Comparison of ENCODE assay signal across 32 mouse cellular contexts in genomic region chr9:118456405-118456804, GRCm38 (mm10). TPM values are rescaled to one million over a fixed set of nuclear protein-coding genes. Genes with fewer than 3 reads are reported as not detected.
A peak's percentile ranks its signal among the peaks of the same experiment; 100 is the strongest.
DNase-seq lines count a peak whose midpoint lies in the region; ATAC-seq and TF ChIP-seq lines count a peak whose summit lies in the region.
"Had no signal": no experiment of that assay in that cellular context is flagged by ENCODE, and none has a peak within 500 bp of the region (broad histone marks: within the 10 kb centered on the region; RNA-seq: fewer than 3 reads in every experiment).

No protein-coding gene starts in this region.

- H3K36me3 ChIP-seq in CH12.LX (replicated peaks in 1 of 2; ENCODE audit: control insufficient read depth in 1 of 2, insufficient read depth in 1 of 2, low read length in 1 of 2): no peaks in the 10 kb centered on the region
- H3K36me3 ChIP-seq in forebrain, embryonic 13.5 days (ENCODE audit: poor library complexity, severe bottlenecking): no peaks in the 10 kb centered on the region
- H3K36me3 ChIP-seq in midbrain, postnatal 0 days (ENCODE audit: insufficient read depth, low read length): no peaks in the 10 kb centered on the region
- H3K36me3 ChIP-seq in forebrain, embryonic 11.5 days (ENCODE audit: control insufficient read depth, insufficient read depth, low read length): no peaks in the 10 kb centered on the region
- H3K36me3 ChIP-seq: embryonic facial prominence, embryonic 12.5 days; embryonic facial prominence, embryonic 15.5 days; forebrain, embryonic 12.5 days; G1E; heart, embryonic 10.5 days; hindbrain, embryonic 10.5 days; hindbrain, embryonic 13.5 days; intestine, embryonic 15.5 days had no signal

- no peak for TF ChIP-seq RAD21 in CH12.LX (IDR thresholded peaks at IDR 0.05; ENCODE audit: low read depth, low read length)

- peaks cover 0 to 5% of the 10 kb centered on the region in 2 experiments; a peak in 2 of 4 replicates for H3K4me1 ChIP-seq in CH12.LX (ENCODE audit: control insufficient read depth in 1 of 2, insufficient read depth in 2 of 2)
- H3K4me1 ChIP-seq in forebrain, embryonic 13.5 days: peaks cover 5% of the 10 kb centered on the region; the same call in 1 of the 2 replicates
- H3K4me1 ChIP-seq in midbrain, postnatal 0 days (ENCODE audit: insufficient read depth, low read length): no peaks in the 10 kb centered on the region
- no peaks in the 10 kb centered on the region for H3K4me1 ChIP-seq in forebrain, embryonic 11.5 days (replicated peaks; ENCODE audit: control insufficient read depth, insufficient read depth, low read length)
- H3K4me1 ChIP-seq: embryonic facial prominence, embryonic 12.5 days; embryonic facial prominence, embryonic 15.5 days; forebrain, embryonic 12.5 days; intestine, embryonic 15.5 days had no signal

- in situ Hi-C loops in CH12.LX (cut with MboI; ENCODE audit: low pct_ligation_motif_present, low pct_unique_long_range_greater_than_20kb, low sequenced_read_pairs): no loop called here

- H3K4me3 ChIP-seq in CH12.LX (replicated peaks in 1 of 3; ENCODE audit: low read depth in 2 of 3, low read length in 2 of 3, poor library complexity in 1 of 3): no peak overlapping the region
- no peak overlapping the region for H3K4me3 ChIP-seq in forebrain, embryonic 13.5 days
- H3K4me3 ChIP-seq in midbrain, postnatal 0 days (ENCODE audit: low read depth, low read length): no peak overlapping the region
- no peak overlapping the region for H3K4me3 ChIP-seq in forebrain, embryonic 11.5 days (ENCODE audit: low read depth, low read length)
- H3K4me3 ChIP-seq: embryonic facial prominence, embryonic 12.5 days; embryonic facial prominence, embryonic 15.5 days; forebrain, embryonic 12.5 days; heart, adult 2 months; heart, embryonic 10.5 days; hindbrain, embryonic 10.5 days; hindbrain, embryonic 13.5 days; intestine, embryonic 15.5 days had no signal

- no peaks in the 10 kb centered on the region for H3K9me3 ChIP-seq in CH12.LX (replicated peaks; ENCODE audit: low read length)
- no peaks in the 10 kb centered on the region for H3K9me3 ChIP-seq in forebrain, embryonic 13.5 days (replicated peaks)
- H3K9me3 ChIP-seq in midbrain, postnatal 0 days (ENCODE audit: low read length): no peaks in the 10 kb centered on the region
- H3K9me3 ChIP-seq in forebrain, embryonic 11.5 days (ENCODE audit: control insufficient read depth, low read length): no peaks in the 10 kb centered on the region
- H3K9me3 ChIP-seq: embryonic facial prominence, embryonic 12.5 days; embryonic facial prominence, embryonic 15.5 days; forebrain, embryonic 12.5 days; heart, embryonic 10.5 days; hindbrain, embryonic 10.5 days; hindbrain, embryonic 13.5 days; intestine, embryonic 15.5 days had no signal

- dilution Hi-C loops in CH12.LX (cut with MboI; ENCODE audit: extremely low pct_ligation_motif_present, extremely low pct_unique_long_range_greater_than_20kb, low sequenced_read_pairs): no loop called here

- H3K27me3 ChIP-seq in CH12.LX (replicated peaks): no peaks in the 10 kb centered on the region
- H3K27me3 ChIP-seq in forebrain, embryonic 13.5 days: no peaks in the 10 kb centered on the region
- no peaks in the 10 kb centered on the region for H3K27me3 ChIP-seq in midbrain, postnatal 0 days (ENCODE audit: insufficient read depth, low read length)
- no peaks in the 10 kb centered on the region for H3K27me3 ChIP-seq in forebrain, embryonic 11.5 days (ENCODE audit: control insufficient read depth, insufficient read depth, low read length)
- H3K27me3 ChIP-seq: intestine, embryonic 15.5 days had no signal

- H3K9ac ChIP-seq in CH12.LX (ENCODE audit: insufficient read depth, low read depth): no peak overlapping the region
- no peak overlapping the region for H3K9ac ChIP-seq in forebrain, embryonic 13.5 days
- no peak overlapping the region for H3K9ac ChIP-seq in midbrain, postnatal 0 days (replicated peaks; ENCODE audit: low read length, poor library complexity, severe bottlenecking)
- H3K9ac ChIP-seq in forebrain, embryonic 11.5 days (ENCODE audit: low read length): no peak overlapping the region
- H3K9ac ChIP-seq: embryonic facial prominence, embryonic 12.5 days; embryonic facial prominence, embryonic 15.5 days; forebrain, embryonic 12.5 days; hindbrain, embryonic 13.5 days; intestine, embryonic 15.5 days had no signal

- no peak for TF ChIP-seq EP300 in CH12.LX (IDR thresholded peaks at IDR 0.05; ENCODE audit: low read length)

- no peak overlapping the region for H3K4me2 ChIP-seq in CH12.LX (ENCODE audit: insufficient read depth, low read depth, poor library complexity, severe bottlenecking)
- no peak overlapping the region for H3K4me2 ChIP-seq in forebrain, embryonic 13.5 days
- H3K4me2 ChIP-seq in midbrain, postnatal 0 days (ENCODE audit: low read depth, low read length, poor library complexity, severe bottlenecking): no peak overlapping the region
- no peak overlapping the region for H3K4me2 ChIP-seq in forebrain, embryonic 11.5 days (ENCODE audit: low read depth, low read length, severe bottlenecking)
- H3K4me2 ChIP-seq: embryonic facial prominence, embryonic 12.5 days; embryonic facial prominence, embryonic 15.5 days; forebrain, embryonic 12.5 days; hindbrain, embryonic 13.5 days; intestine, embryonic 15.5 days had no signal

- no peak for TF ChIP-seq CTCF in CH12.LX (conservative IDR thresholded peaks at IDR 0.05 in 1 of 2, IDR thresholded peaks at IDR 0.05 in 1 of 2; ENCODE audit: low read depth in 2 of 2, low read length in 2 of 2)
- TF ChIP-seq CTCF in midbrain, postnatal 0 days (IDR thresholded peaks at IDR 0.05): no peak

- no peaks in the 10 kb centered on the region for H3K79me2 ChIP-seq in CH12.LX (replicated peaks; ENCODE audit: control insufficient read depth, extremely low read depth, insufficient read depth, poor library complexity, severe bottlenecking)

- ATAC-seq in common myeloid progenitor, adult 5-6 weeks (replicated peaks; ENCODE audit: low read depth, poor library complexity, severe bottlenecking): peak; percentile 69
- peak; percentile 61 for ATAC-seq in megakaryocyte progenitor cell, adult 5-6 weeks (replicated peaks; ENCODE audit: poor library complexity)
- ATAC-seq in forebrain, embryonic 13.5 days: no peak
- no peak for ATAC-seq in midbrain, postnatal 0 days (ENCODE audit: low FRiP score)
- no peak for ATAC-seq in forebrain, embryonic 11.5 days (replicated peaks; ENCODE audit: low FRiP score)
- ATAC-seq: activated CD4-positive, CD25-positive, alpha-beta regulatory T cell, adult 4 months; hindbrain, embryonic 16.5 days; intestine, embryonic 15.5 days had no signal

- no peak overlapping the region for H3K27ac ChIP-seq in CH12.LX (ENCODE audit: insufficient read depth, low read depth)
- no peak overlapping the region for H3K27ac ChIP-seq in forebrain, embryonic 13.5 days
- H3K27ac ChIP-seq in midbrain, postnatal 0 days (ENCODE audit: low read depth, low read length): no peak overlapping the region
- no peak overlapping the region for H3K27ac ChIP-seq in forebrain, embryonic 11.5 days (ENCODE audit: low read depth, low read length)
- H3K27ac ChIP-seq: embryonic facial prominence, embryonic 12.5 days; embryonic facial prominence, embryonic 15.5 days; forebrain, embryonic 12.5 days; heart, adult 2 months; heart, embryonic 10.5 days; hindbrain, embryonic 10.5 days; hindbrain, embryonic 13.5 days; intestine, embryonic 15.5 days had no signal

- WGBS in forebrain, embryonic 13.5 days: 54% methylated on average over 6 of the region's 6 CpGs
- WGBS in midbrain, postnatal 0 days: 36% methylated on average over 6 of the region's 6 CpGs
- 47% methylated on average over 6 of the region's 6 CpGs for whole genome bisulfite sequencing in forebrain, embryonic 11.5 days

- TF ChIP-seq POLR2A in CH12.LX (IDR thresholded peaks at IDR 0.05; ENCODE audit: low read depth, low read length): no peak

- intact Hi-C loops in gastrocnemius, postnatal 36 days (cut with DNase I): no loop called here

- DNase-seq in A20 (ENCODE audit: low read depth, low spot score) (peak; percentile 36), CH12.LX (ENCODE audit: extremely low read depth) (no peak)
- DNase-seq in midbrain, postnatal 0 days (ENCODE audit: low spot score): no peak
- DNase-seq in forebrain, embryonic 11.5 days (ENCODE audit: low spot score): no peak
- no peak for DNase-seq in gastrocnemius, postnatal 36 days
- DNase-seq: adrenal gland, adult 8-10 months; adrenal gland, postnatal 36 days; B cell, adult 2 months; cerebellum, adult 18-20 months; cerebellum, adult 9-10 months; cerebellum, postnatal 14 days; gastrocnemius, postnatal 10 days; heart, adult 2 months; kidney, adult 18-20 months had no signal

TF ChIP-seq in CH12.LX, 34 proteins besides CTCF, POLR2A, EP300 and RAD21:
- TF ChIP-seq ZC3H11A (IDR thresholded peaks at IDR 0.05; ENCODE audit: low read depth, low read length): no peak
- TF ChIP-seq ELF1 (IDR thresholded peaks at IDR 0.05; ENCODE audit: low read depth, low read length): peak; percentile 56

RNA-seq across cellular contexts. Expression of gene Eomes, which starts 21.6 kb away (rescaled TPM):
- total RNA-seq in CH12.LX (2012; rRNA removed) (not detected in 2 replicates), CH12.LX (2014; rRNA removed) (not detected in 2 replicates)
- polyA plus RNA-seq in CH12.LX (2012; ENCODE audit: insufficient read length, low read depth): 0.07 TPM in 1 of 2 replicates, not detected in the other
- total RNA-seq in common myeloid progenitor, adult 5-6 weeks (2017): not detected in 2 replicates
- not detected in 2 replicates for total RNA-seq in megakaryocyte progenitor cell, adult 5-6 weeks (2015)
- not detected in 2 replicates for total RNA-seq in megakaryocyte progenitor cell, adult 5-6 weeks (2017)
- 24.4 and 30.7 TPM in 2 replicates for polyA plus RNA-seq in forebrain, embryonic 13.5 days (2015; fragmentation: Nextera tagmentation; extraction: Ambion mirVana)
- 0.90 and 2.2 TPM in 2 replicates for total RNA-seq in midbrain, postnatal 0 days (2014; rRNA removed)
- polyA plus RNA-seq in midbrain, postnatal 0 days (2015; fragmentation: Nextera tagmentation; extraction: Ambion mirVana): 0.15 and 0.19 TPM in 2 replicates
- polyA plus RNA-seq in forebrain, embryonic 11.5 days (2014; fragmentation: Nextera tagmentation; extraction: Ambion mirVana): 22.9 and 25.8 TPM in 2 replicates
- not detected for total RNA-seq in gastrocnemius, postnatal 36 days (2021)
- total RNA-seq: gastrocnemius, adult 18-20 months; gastrocnemius, postnatal 10 days; gastrocnemius, postnatal 4 days; heart, postnatal 25 days had no signal
- polyA plus RNA-seq: embryonic facial prominence, embryonic 15.5 days; G1E; heart, embryonic 14.5 days; heart, postnatal 0 days; hindbrain, embryonic 10.5 days had no signal

RNA-seq across cellular contexts. Expression of gene Golga4, which starts 49.7 kb away (rescaled TPM):
- total RNA-seq in CH12.LX (2012; rRNA removed): 32.7 and 33.1 TPM in 2 replicates
- total RNA-seq in CH12.LX (2014; rRNA removed): 20.9 and 23.7 TPM in 2 replicates
- 37.2 and 43.1 TPM in 2 replicates for polyA plus RNA-seq in CH12.LX (2012; ENCODE audit: insufficient read length, low read depth)
- 86.7 and 91.0 TPM in 2 replicates for total RNA-seq in common myeloid progenitor, adult 5-6 weeks (2017)
- 24.0 and 40.8 TPM in 2 replicates for total RNA-seq in megakaryocyte progenitor cell, adult 5-6 weeks (2015)
- 68.4 and 88.5 TPM in 2 replicates for total RNA-seq in megakaryocyte progenitor cell, adult 5-6 weeks (2017)
- 54.3 and 56.1 TPM in 2 replicates for polyA plus RNA-seq in forebrain, embryonic 13.5 days (2015; fragmentation: Nextera tagmentation; extraction: Ambion mirVana)
- total RNA-seq in midbrain, postnatal 0 days (2014; rRNA removed): 34.5 and 57.9 TPM in 2 replicates
- polyA plus RNA-seq in midbrain, postnatal 0 days (2015; fragmentation: Nextera tagmentation; extraction: Ambion mirVana): 21.0 and 26.2 TPM in 2 replicates
- polyA plus RNA-seq in forebrain, embryonic 11.5 days (2014; fragmentation: Nextera tagmentation; extraction: Ambion mirVana): 60.8 and 66.8 TPM in 2 replicates
- 100 to 1,000 TPM; 262 to 330 TPM for total RNA-seq in gastrocnemius, postnatal 36 days (2021)

Comparison
In these comparisons a context has a peak if more than half of its experiments do, and no peak if none do; other contexts are left out.
1. ATAC-seq: peak in common myeloid progenitor, adult 5-6 weeks (single experiment) and megakaryocyte progenitor cell, adult 5-6 weeks (single experiment); none in forebrain, embryonic 13.5 days (single experiment), midbrain, postnatal 0 days (single experiment) and forebrain, embryonic 11.5 days (single experiment).